Mouse (Mus musculus) layer of hippocampus, postnatal 14 days (tissue): ENCODE data around the gene Cacng8. TPM values are rescaled to one million over a fixed set of nuclear protein-coding genes. Genes with fewer than 3 reads are reported as not detected.

Source experiments
- DNase-seq, 2 experiments: peaks; one replicate each; pipeline ENCODE4 v3.0.0; 2021 to 2022; ENCODE audit warnings: low spot score in 2 of 2, mixed read lengths in 1 of 2
- long read RNA-seq, 2 experiments: library from polyadenylated mRNA; stranded (forward); transcript quantifications; one replicate each; pipeline ENCODE4 v2.0.0; 2021
- total RNA-seq, 2 experiments: library from RNA; stranded (reverse); gene quantifications; 2 replicates each; pipeline ENCODE4 v1.2.3; 2021

The Cacng8 gene
- total RNA-seq, result 100 to 1,000 TPM; 388 to 402 TPM
- long read RNA-seq, experiment 1, partial matches to known transcripts, result 0 of 4 reads
- long read RNA-seq, experiment 1, other reads (novel, unspliced or antisense), result 4 of 4 reads
- long read RNA-seq, experiment 2, partial matches to known transcripts, result 3 of 6 reads
- long read RNA-seq, experiment 2, other reads (novel, unspliced or antisense), result 3 of 6 reads

GRCm38 (mm10) chr7:3390413-3391080 is at the start of gene Cacng8:
Cacng8 (plus strand) TSS chr7:3390683.
- peak in 1 of 2 experiments; percentile 48 for DNase-seq

GRCm38 (mm10) chr7:3343861-3344260 is 46.6 kb upstream of the Cacng8 start:
- no peak for DNase-seq

- no peak for DNase-seq
Measured at GRCm38 (mm10) chr7:3345301-3345700, 45.2 kb upstream of the Cacng8 start.

- DNase-seq, result no peak
Measured at GRCm38 (mm10) chr7:3347366-3348287, 42.9 kb upstream of the Cacng8 start.

GRCm38 (mm10) chr7:3348326-3348725 is 42.2 kb upstream of the Cacng8 start:
- no peak for DNase-seq

- no peak for DNase-seq
Measured at GRCm38 (mm10) chr7:3349775-3350174, 40.7 kb upstream of the Cacng8 start.

GRCm38 (mm10) chr7:3351536-3351935 is 38.9 kb upstream of the Cacng8 start:
- DNase-seq, result no peak

- DNase-seq, result no peak
Measured at GRCm38 (mm10) chr7:3354850-3355249, 35.6 kb upstream of the Cacng8 start.

GRCm38 (mm10) chr7:3360678-3361077 is 29.8 kb upstream of the Cacng8 start:
- DNase-seq, result no peak

GRCm38 (mm10) chr7:3365547-3366279 is 24.8 kb upstream of the Cacng8 start:
- DNase-seq, result no peak

- no peak for DNase-seq
Measured at GRCm38 (mm10) chr7:3366705-3367516, 23.6 kb upstream of the Cacng8 start.

GRCm38 (mm10) chr7:3367569-3367968 is 22.9 kb upstream of the Cacng8 start:
- no peak for DNase-seq

- DNase-seq, result no peak
Measured at GRCm38 (mm10) chr7:3368311-3368710, 22.2 kb upstream of the Cacng8 start.

- no peak for DNase-seq
Measured at GRCm38 (mm10) chr7:3369189-3369588, 21.3 kb upstream of the Cacng8 start.

- DNase-seq, result no peak
Measured at GRCm38 (mm10) chr7:3370407-3370806, 20.1 kb upstream of the Cacng8 start.

- DNase-seq, result no peak
Measured at GRCm38 (mm10) chr7:3372376-3372775, 18.1 kb upstream of the Cacng8 start.

GRCm38 (mm10) chr7:3373754-3374153 is 16.7 kb upstream of the Cacng8 start:
- DNase-seq, result no peak

- no peak for DNase-seq
Measured at GRCm38 (mm10) chr7:3376831-3377230, 13.7 kb upstream of the Cacng8 start.

GRCm38 (mm10) chr7:3382123-3382522 is 8.4 kb upstream of the Cacng8 start:
- DNase-seq, result no peak

- no peak for DNase-seq
Measured at GRCm38 (mm10) chr7:3384807-3385319, 5.6 kb upstream of the Cacng8 start.
